Mouse (Mus musculus) lung, postnatal 10 days (tissue): ENCODE measurements at regions not wholly inside any gene's neighbourhood (a gene's known extent, or its start where the extent isn't known, plus 50 kb on each side); places are given as distances from the start of the nearest gene placed in this dataset.

ENCODE experiments used
- DNase-seq: peaks from one replicate; pipeline ENCODE4 v3.0.0; 2021

- DNase-seq = no peak
Measured at GRCm38 (mm10) chr7:71040846-71041245, 310.4 kb downstream of the Gm10295 start.

- DNase-seq = no peak
Measured at GRCm38 (mm10) chr7:71038537-71038936, 312.7 kb downstream of the Gm10295 start.

- peak; percentile 20 for DNase-seq
Measured at GRCm38 (mm10) chr7:71033121-71033520, 318.2 kb downstream of the Gm10295 start.

GRCm38 (mm10) chr7:71023946-71024610 is 327.2 kb downstream of the Gm10295 start:
- DNase-seq = no peak

- no peak for DNase-seq
Measured at GRCm38 (mm10) chr7:71023253-71023945, 327.9 kb downstream of the Gm10295 start.
